Mouse (Mus musculus) ES-Bruce4 (cell line): ENCODE data around the gene Cenph. TPM values are rescaled to one million over a fixed set of nuclear protein-coding genes. Genes with fewer than 3 reads are reported as not detected.
A peak's percentile ranks its signal among the peaks of the same experiment; 100 is the strongest.
"Not testable (repeated sequence)": the region's sequence is repeated elsewhere in the genome, so short reads cannot be mapped to it uniquely, and the experiment has no call there.

Experiments used
- H3K27ac ChIP-seq: 2 replicates; pipeline ENCODE4 v1.5.1; 2012; ENCODE audit warnings: low read length, inconsistent platforms; ENCODE audit not compliant: insufficient read depth
- H3K27me3 ChIP-seq: 2 replicates; pipeline ENCODE4 v1.6.1; 2012; ENCODE audit warnings: mild to moderate bottlenecking, low read length, inconsistent platforms; ENCODE audit not compliant: control insufficient read depth, poor library complexity, insufficient read depth, severe bottlenecking
- H3K36me3 ChIP-seq: 2 replicates; pipeline ENCODE4 v1.6.1; 2012; ENCODE audit warnings: inconsistent platforms, mild to moderate bottlenecking, low read length, moderate library complexity; ENCODE audit not compliant: control insufficient read depth, poor library complexity, insufficient read depth, severe bottlenecking
- H3K4me1 ChIP-seq: one replicate; pipeline ENCODE4 v1.8.1; 2011; ENCODE audit warnings: low read length; ENCODE audit not compliant: control insufficient read depth, insufficient read depth
- H3K4me3 ChIP-seq: 2 replicates; pipeline ENCODE4 v1.5.1; 2011; ENCODE audit warnings: low read depth, mild to moderate bottlenecking, low read length
- H3K9ac ChIP-seq: 2 replicates; pipeline ENCODE4 v1.6.1; 2012; ENCODE audit warnings: low read depth, mild to moderate bottlenecking, inconsistent platforms; ENCODE audit not compliant: poor library complexity, severe bottlenecking
- H3K9me3 ChIP-seq: replicated peaks from 2 replicates; pipeline ENCODE4 v1.6.1; 2012; ENCODE audit warnings: mild to moderate bottlenecking, low read length, inconsistent platforms; ENCODE audit not compliant: control insufficient read depth, poor library complexity, insufficient read depth, severe bottlenecking
- CTCF ChIP-seq: IDR thresholded peaks from one replicate; pipeline ENCODE4 v1.8.1; 2011; ENCODE audit warnings: low read depth, low read length
- EP300 ChIP-seq: IDR thresholded peaks from 2 replicates; pipeline ENCODE4 v1.6.1; 2011; ENCODE audit warnings: low read depth, low read length; ENCODE audit not compliant: insufficient read depth
- POLR2A ChIP-seq: IDR thresholded peaks from one replicate; pipeline ENCODE4 v1.8.1; 2011; ENCODE audit warnings: low read length; ENCODE audit not compliant: insufficient read depth
- polyA plus RNA-seq: library from polyadenylated mRNA; stranded (reverse); fragments of >200 nt; gene quantifications from 2 replicates; pipeline ENCODE4 v1.2.4, GENCODE M21; 2011; ENCODE audit warnings: low read depth; ENCODE audit not compliant: missing spikeins, insufficient read depth, insufficient read length

Cenph gene
- polyA plus RNA-seq, 1 experiment = 58.8 TPM

- Histone ChIP-seq H3K4me3 (no peak overlapping the region), H3K27ac (no peak overlapping the region), H3K9ac (no peak overlapping the region), H3K36me3 (peaks cover 3% of the 10 kb centered on the region), H3K9me3 (no peaks in the 10 kb centered on the region), H3K27me3 (no peaks in the 10 kb centered on the region), H3K4me1 (no peaks in the 10 kb centered on the region)
- no peak for TF ChIP-seq EP300
- TF ChIP-seq CTCF = no peak
- TF ChIP-seq POLR2A = no peak
Observed at GRCm38 (mm10) chr13:100797171-100797570, 21.5 kb upstream of the Cenph start.

- H3K36me3 ChIP-seq = peaks cover 14% of the 10 kb centered on the region
- peaks cover 3% of the 10 kb centered on the region for H3K4me1 ChIP-seq
- TF ChIP-seq POLR2A (no peak), EP300 (peak; percentile 31; the same call in 1 of the 2 replicates)
- no peaks in the 10 kb centered on the region for H3K9me3 ChIP-seq
- H3K27ac ChIP-seq = peak overlapping the region; percentile 12
- H3K9ac ChIP-seq = 0 out of 2 replicates have a peak overlapping the region, but pooled peaks have one; percentile 0
- H3K4me3 ChIP-seq = no peak overlapping the region
- H3K27me3 ChIP-seq = no peaks in the 10 kb centered on the region
Observed at GRCm38 (mm10) chr13:100789083-100789482, 13.4 kb upstream of the Cenph start.

- H3K4me3 ChIP-seq, H3K9ac ChIP-seq, H3K4me1 ChIP-seq, H3K27me3 ChIP-seq, H3K9me3 ChIP-seq: not testable (repeated sequence)
- H3K36me3 ChIP-seq = peaks cover 24% of the 10 kb centered on the region
- peak overlapping the region; percentile 64; the same call in 1 of the 2 replicates for H3K27ac ChIP-seq
Observed at GRCm38 (mm10) chr13:100788057-100788456, 12.4 kb upstream of the Cenph start.

- Histone ChIP-seq H3K4me3 (no peak overlapping the region), H3K9ac (no peak overlapping the region), H3K27me3 (no peaks in the 10 kb centered on the region), H3K9me3 (no peaks in the 10 kb centered on the region), H3K4me1 (peaks cover 3% of the 10 kb centered on the region), H3K36me3 (peaks cover 30% of the 10 kb centered on the region), H3K27ac (0 out of 2 replicates have a peak overlapping the region, but pooled peaks have one; percentile 17)
- TF ChIP-seq POLR2A (no peak), CTCF (no peak), EP300 (no peak)
Observed at GRCm38 (mm10) chr13:100787316-100788010, 11.8 kb upstream of the Cenph start.

- Histone ChIP-seq H3K27me3 (no peaks in the 10 kb centered on the region), H3K36me3 (peaks cover 40% of the 10 kb centered on the region), H3K27ac (peak within 1 kb of the TSS; percentile 47), H3K9ac (peak within 1 kb of the TSS; percentile 98), H3K4me1 (peaks cover 3% of the 10 kb centered on the region), H3K4me3 (peak within 1 kb of the TSS; percentile 97), H3K9me3 (no peaks in the 10 kb centered on the region)
- TF ChIP-seq EP300 = peak; percentile 61; the same call in 1 of the 2 replicates
- peak; percentile 99 for TF ChIP-seq POLR2A
- TF ChIP-seq CTCF = peak; percentile 14
Observed at GRCm38 (mm10) chr13:100786414-100786867, 10.7 kb upstream of the Cenph start, which contains the start of gene Ccnb1. Ccnb1 (minus strand) TSS chr13:100786570.

- TF ChIP-seq POLR2A = no peak
- no peak for TF ChIP-seq CTCF
- TF ChIP-seq EP300 = no peak
- H3K27ac ChIP-seq = peak overlapping the region; percentile 47
- H3K9me3 ChIP-seq = no peaks in the 10 kb centered on the region
- peaks cover 45% of the 10 kb centered on the region for H3K36me3 ChIP-seq
- peak overlapping the region; percentile 98 for H3K9ac ChIP-seq
- peaks cover 3% of the 10 kb centered on the region for H3K4me1 ChIP-seq
- H3K27me3 ChIP-seq = no peaks in the 10 kb centered on the region
- peak overlapping the region; percentile 97 for H3K4me3 ChIP-seq
Observed at GRCm38 (mm10) chr13:100785806-100786413, 10.2 kb upstream of the Cenph start.
